Comparison of ENCODE assay signal across 17 mouse cellular contexts in the genomic region with DNA sequence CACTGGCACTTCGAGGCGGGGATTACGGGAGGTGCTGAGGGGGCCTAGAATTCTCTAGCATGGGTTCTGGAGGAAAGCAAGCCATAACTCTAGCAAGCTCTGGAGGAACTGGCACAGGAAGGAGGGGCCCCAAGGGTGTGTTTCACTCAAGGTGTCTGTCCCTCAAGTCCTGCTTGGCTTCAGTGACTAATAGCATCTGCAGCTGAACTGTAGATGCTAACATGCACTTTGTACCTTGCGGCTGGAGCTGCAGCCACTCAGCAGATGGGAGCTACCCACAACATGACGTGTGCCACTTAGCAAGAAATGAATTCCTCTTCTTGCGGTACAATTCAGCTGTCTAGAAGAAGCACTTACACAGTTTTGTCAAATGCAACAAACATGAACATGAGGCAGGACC. TPM values are rescaled to one million over a fixed set of nuclear protein-coding genes. Genes with fewer than 3 reads are reported as not detected.
"Had no signal": no experiment of that assay in that cellular context is flagged by ENCODE, and none has a peak within 500 bp of the region (broad histone marks: within the 10 kb centered on the region; RNA-seq: fewer than 3 reads in every experiment).

No protein-coding gene starts in this region.

- H3K27me3 ChIP-seq: kidney, embryonic 15.5 days; limb, embryonic 15.5 days; liver, embryonic 12.5 days; midbrain, embryonic 12.5 days; neural tube, embryonic 15.5 days had no signal

- ATAC-seq: liver, embryonic 12.5 days had no signal

- H3K4me3 ChIP-seq: kidney, embryonic 15.5 days; limb, embryonic 15.5 days; liver, embryonic 12.5 days; midbrain, embryonic 12.5 days; myocyte; neural tube, embryonic 15.5 days had no signal

- H3K4me2 ChIP-seq: kidney, embryonic 15.5 days; limb, embryonic 15.5 days; liver, embryonic 12.5 days; lung, embryonic 14.5 days; midbrain, embryonic 12.5 days; neural tube, embryonic 15.5 days had no signal

- H3K4me1 ChIP-seq: liver, embryonic 12.5 days; midbrain, embryonic 12.5 days; neural tube, embryonic 15.5 days had no signal

- H3K27ac ChIP-seq: kidney, embryonic 15.5 days; limb, embryonic 15.5 days; liver, embryonic 12.5 days; macrophage; midbrain, embryonic 12.5 days; neural tube, embryonic 15.5 days had no signal

- H3K9ac ChIP-seq: kidney, embryonic 15.5 days; limb, embryonic 15.5 days; liver, embryonic 12.5 days; lung, embryonic 14.5 days; midbrain, embryonic 12.5 days; neural tube, embryonic 15.5 days had no signal

- H3K9me3 ChIP-seq: kidney, embryonic 15.5 days; limb, embryonic 15.5 days; liver, embryonic 12.5 days; midbrain, embryonic 12.5 days; neural tube, embryonic 15.5 days had no signal

- DNase-seq: kidney, adult 2 months; kidney, postnatal 14 days; layer of hippocampus, adult 9-11 months; layer of hippocampus, postnatal 36 days; lung, embryonic 14.5 days; lung, postnatal 10 days; right cerebral cortex, adult 18-20 months; right cerebral cortex, postnatal 25 days; thymus, postnatal 4 days had no signal

- H3K36me3 ChIP-seq: kidney, embryonic 15.5 days; limb, embryonic 15.5 days; liver, embryonic 12.5 days; midbrain, embryonic 12.5 days; neural tube, embryonic 15.5 days had no signal

RNA-seq across cellular contexts. Expression of a gene that starts 18.7 kb away (rescaled TPM):
- total RNA-seq: megakaryocyte-erythroid progenitor cell, adult 5-6 weeks had no signal
- polyA plus RNA-seq: macrophage, myocyte had no signal
